Mouse (Mus musculus) CH12F3 (cell line): ENCODE measurements around the gene 4933407L21Rik.
"Not testable (repeated sequence)": the region's sequence is repeated elsewhere in the genome, so short reads cannot be mapped to it uniquely, and the experiment has no call there.

Source experiments
- in situ Hi-C: fragments of 300-500 bp; cut with MboI; formaldehyde crosslinking; loops from 2 replicates; pipeline ENCODE4 v1.14.3; 2020; ENCODE audit warnings: low sequenced_read_pairs

Gene 4933407L21Rik

DNA sequence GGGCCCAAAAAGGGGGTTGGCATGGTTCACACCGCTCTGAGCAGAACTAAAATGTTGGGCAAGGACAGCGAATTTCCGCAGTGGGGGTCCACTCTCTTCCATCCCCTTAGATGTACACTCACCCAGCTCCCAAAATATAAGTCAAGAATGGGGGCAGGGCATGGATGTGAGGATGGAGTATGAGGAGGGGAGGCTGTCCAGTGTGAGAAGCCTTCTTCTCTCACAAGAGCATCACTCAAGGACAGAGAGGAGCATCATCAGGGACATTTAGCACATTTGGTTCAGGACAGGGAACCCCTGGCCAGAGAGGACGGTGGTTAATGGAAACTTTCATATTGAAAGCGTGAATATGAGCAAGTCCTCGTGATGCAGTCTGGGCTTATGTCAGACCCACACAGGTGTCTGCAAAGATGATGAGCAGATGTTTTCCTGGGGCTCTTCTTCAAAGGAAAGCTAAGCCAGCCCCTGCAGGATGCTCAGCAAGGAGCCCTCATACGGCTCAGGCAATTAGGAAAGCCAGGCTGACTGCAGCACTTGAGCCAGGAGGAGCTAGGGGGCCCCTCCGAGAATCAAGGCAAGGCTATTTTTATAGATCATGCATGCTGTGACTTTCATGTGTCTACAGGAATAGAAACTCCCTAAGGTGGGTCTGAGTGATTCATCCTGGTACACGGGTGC, 29.8 kb downstream of the 4933407L21Rik start:
- in situ Hi-C loops: no loop called here

DNA sequence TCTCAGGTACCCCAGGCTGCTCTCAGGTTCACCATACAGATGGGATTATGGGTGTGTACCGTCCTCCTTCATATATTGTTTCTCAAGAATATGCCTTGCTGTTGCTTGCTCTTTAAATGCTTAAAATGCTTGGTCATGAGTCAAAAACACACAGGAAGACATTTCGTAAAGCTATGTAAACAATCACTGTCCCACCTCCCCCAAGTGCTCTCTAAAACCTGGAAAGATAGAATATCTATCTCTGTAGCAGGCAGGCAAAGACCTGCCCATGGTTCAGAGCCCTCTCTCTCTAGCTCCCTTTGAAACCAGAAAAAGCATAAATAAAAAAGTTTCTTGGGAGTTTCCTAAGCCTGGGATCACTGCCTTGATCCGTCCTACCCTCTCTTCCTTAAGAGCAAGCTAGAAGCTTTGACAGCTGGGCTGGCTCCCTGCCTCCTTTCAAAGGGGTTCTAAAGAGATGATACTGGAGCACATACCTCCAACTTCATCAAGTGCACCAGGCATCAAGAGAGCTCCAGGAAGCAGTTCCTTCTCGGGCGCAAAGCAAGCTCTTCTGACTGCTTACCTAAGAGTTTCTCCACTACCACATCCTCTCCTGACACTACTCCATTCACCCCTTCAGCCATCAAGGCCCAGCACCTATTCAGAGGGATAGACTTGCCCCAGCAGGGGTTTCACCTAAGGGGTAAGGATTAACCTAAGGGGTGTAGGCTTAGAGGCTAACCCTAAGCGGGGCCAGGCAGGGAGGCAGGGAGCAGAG, 31.0 kb downstream of the 4933407L21Rik start:
- in situ Hi-C loops: no loop called here

DNA sequence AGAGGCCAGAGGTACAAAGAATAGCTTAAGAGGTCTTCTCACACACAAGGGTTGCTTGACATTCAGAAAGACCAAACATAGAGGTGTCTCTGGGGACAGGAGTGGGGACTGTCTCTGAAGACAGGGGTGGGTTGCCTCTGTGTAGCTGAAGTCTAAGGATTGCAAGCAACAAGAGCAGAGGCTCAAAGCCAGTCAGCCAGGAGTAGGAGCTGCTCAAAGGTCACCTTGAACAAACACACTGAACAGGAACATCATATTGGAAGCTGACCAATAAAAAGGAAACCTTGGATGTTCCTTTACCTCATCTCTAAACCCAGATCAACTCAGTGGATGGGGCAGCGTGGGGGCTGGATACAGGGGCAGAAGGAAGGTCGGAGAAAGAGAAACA, 31.6 kb downstream of the 4933407L21Rik start:
- in situ Hi-C loops: no loop called here

DNA sequence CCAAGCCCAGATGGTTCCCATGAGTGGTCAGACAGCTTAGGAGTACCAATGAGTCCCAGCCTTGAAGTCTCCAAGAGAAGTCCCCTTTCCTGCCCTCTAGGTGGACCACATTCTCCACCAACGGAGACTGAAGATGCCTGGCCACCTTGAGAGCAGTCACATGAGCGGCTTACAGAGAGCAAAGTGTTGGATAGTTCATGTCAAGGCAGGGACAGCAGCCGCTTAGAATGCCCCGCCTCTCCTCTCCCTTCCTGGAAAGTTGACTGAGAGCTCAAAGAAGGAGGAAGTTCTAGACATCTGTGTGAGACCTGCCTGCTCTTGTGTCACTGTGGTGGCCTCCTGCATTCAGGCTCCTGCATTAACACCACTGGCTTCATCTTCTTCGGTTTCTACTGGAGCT, 32.6 kb downstream of the 4933407L21Rik start, which contains the start of gene Gpr55:
Gene Gpr55, minus strand, starts transcription at position 135 of the 400 bp plus-strand sequence.
- in situ Hi-C loops: no loop called here

DNA sequence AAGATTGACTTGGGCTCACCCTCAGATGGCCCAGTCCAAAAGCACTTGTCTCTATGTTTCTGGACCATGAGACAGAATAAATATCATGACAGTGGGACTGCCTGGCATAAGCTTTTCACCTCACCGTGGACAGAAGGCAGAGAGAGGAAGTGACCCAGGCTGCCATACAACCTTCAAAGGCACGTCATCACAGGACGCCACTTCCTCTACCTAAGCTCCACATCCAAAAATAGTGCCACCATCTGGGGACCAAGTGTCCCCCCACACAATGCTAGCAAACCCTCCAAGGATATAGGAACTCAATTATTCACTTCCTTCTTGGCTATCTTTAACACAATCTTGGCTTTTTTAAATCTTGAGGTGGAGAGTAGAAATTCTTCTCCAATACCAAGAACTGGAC, 33.8 kb downstream of the 4933407L21Rik start:
- in situ Hi-C loops: no loop called here

DNA sequence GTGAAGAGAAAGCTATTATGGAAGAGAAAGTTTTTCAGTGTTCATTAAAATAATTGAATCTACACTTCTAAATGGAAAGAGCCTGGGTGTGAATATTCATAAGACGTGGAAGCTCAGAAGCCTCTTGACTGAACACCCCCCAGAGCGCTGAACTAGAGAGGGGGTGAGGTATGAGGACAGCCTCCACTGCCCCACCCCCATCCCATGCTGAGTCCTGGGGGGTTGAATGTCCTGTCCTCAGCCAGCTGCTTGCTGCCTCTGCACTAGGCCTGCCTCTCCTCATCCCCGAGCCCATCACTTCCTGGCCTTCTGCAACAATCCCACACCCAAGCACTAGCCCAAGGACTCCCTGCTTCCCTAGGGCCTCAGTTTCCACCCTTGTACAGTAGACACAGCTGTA, 37.6 kb downstream of the 4933407L21Rik start:
- in situ Hi-C loops: no loop called here

DNA sequence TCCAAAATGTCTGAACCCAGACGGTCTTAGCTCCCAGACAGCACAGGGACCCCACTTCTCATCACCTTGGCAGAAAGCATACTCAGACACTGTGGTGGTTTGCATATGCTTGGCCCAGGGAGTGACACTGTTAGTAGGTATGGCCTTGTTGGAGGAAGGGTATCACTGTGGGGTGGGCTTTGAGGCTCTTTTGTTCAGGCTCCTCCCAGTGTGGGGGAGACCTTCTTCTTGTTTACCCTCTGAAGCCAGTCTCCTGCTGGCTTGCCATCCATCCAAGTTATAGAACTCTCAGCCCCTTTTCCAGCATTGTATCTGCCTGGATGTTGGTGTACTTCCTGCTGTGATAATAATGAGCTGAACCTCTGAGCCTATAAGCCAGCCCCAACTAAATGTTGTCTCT, 40.8 kb downstream of the 4933407L21Rik start:
- in situ Hi-C loops: no loop called here

DNA sequence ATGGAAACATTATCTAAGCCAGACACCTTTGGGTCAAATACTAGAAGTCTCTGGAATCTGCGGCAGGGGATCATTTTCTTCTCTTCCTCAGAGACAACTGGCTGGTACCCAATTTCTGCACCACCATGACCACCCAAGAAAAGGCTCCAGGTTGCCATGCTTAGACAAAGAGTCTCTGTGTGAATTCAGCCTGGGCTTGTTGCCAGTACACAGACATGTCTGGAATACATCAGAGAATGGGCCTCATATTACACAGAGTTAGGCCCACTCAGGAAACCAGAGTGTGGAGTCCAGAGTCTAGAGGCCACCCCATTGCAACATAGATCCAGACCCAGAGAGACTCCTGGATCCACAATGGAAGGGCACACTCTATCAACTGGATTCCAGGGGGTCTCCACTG, 41.2 kb downstream of the 4933407L21Rik start:
- in situ Hi-C loops: no loop called here

DNA sequence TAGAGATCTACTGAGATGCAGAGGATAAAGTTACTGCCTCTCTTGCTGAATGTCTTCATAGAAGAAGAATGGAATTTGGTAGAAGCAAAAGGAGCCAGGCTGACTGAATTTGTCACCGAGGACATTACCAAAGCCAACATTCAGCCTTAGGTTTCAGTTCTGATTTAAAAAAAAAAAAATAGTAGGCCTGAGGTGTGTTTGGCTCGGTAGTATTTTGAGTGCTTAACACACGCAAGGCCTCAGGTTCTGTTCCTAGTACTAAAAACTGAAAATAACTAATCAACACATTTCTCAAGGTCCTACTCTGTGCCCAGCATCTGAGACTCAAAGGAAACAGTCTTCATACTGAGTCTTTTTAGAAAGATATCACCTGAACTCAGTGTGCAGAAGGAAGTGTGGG, 42.8 kb downstream of the 4933407L21Rik start:
- in situ Hi-C loops: no loop called here

DNA sequence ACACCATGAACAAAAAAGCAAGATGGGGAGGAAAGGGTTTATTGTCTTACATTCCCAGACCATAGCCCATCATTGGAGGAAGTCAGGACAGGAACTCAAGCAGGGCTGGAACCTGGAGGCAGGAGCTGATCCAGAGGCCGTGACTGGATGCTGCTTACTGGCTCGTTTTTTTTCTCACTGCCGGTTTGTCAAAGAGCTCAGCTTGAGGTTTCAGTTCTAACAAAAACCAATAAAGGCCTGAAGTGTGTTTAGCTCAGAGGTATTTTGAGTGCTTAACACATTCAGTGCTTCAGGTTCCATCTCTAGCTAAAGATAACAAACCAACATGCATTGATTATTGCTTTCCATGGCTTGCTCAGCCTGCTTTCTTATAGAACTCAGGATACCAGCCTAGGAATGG, 44.1 kb downstream of the 4933407L21Rik start:
- in situ Hi-C loops: no loop called here

DNA sequence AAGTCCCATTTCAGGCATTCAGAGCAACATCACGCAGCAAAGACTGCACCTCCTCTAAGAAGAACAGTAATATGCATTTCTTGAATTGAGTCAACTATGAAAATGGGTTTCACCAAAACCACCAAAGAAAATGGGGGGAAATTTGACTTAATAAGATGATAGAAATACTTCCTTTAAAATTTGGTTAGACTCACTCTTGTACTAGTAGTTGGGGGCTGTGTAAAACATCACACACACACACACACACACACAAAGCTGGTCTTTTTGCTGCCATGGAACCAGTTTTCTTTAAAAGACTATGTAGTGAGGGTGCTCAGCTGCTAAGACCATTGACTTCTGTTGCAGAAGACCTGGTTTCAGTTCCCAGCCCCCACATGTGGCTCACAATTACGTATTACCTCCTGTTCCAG, 45.2 kb downstream of the 4933407L21Rik start:
- in situ Hi-C loops: no loop called here

DNA sequence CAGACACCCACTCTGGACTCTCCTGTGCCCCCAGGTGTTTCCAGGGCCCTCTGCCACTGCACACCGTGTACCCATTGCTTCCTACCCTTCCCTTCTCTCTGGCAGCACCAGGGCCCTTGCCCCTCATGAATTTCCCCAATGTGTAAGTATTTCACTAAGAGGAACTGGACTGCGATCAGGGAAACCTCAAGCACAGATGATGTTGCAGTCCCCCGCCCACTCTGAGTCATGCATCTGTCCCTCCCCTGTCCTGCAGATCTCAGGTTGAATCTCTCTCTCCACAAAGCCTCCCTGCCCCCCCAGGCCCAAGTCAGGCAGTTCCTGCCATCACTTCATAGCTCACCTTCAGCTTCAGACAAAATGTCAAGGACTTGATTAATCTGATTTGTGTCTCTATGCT, 49.4 kb downstream of the 4933407L21Rik start:
- in situ Hi-C loops: no loop called here

DNA sequence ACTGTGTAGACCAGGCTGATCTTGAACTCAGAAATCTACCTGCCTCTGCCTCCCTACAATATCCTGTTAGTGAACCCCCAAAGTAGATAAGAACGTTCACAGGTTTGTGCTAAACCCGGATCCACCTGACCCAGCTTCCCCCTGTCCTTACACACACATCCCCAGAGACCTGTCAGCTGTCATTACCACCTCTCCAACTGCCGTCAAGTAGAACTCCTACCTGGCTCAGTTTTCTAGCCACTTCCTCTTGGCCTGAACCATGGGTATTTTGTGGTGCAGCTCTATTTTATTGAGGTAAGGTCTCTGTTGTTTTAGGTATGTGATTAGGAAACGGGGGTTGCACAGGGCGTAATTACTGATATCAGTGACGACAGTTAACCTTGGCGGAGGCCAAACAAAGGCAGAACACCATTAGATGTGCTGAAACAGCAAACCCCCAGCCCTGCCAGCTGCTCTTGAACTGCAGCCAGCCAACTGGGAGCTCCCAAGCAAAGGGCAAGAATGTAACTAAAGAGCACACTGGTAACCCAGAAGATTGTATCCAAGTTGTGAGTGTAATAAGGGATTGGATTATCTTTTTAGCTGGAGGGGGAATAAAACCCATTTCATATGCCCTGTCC, 53.6 kb downstream of the 4933407L21Rik start:
- in situ Hi-C loops: no loop called here

DNA sequence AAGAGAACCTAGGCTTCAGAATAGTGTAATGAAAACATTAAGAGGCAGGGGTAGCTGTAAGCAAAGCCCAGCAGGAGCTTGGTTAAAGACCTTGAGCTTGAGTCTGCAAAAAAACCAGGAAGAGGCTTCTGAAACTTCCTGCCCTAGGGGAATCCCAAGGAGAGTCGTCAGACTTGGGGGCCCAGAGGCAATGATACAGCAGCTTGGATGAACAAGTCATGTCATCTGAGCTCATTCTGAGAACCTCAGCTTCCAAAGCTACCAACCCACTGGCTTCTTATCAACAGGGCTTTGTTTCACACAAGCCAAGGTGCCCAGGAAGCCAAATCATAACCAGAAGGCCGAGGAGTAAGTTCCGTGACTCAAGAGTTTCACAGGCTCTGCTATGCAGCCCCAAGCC, 57.5 kb downstream of the 4933407L21Rik start:
- in situ Hi-C loops: no loop called here

DNA sequence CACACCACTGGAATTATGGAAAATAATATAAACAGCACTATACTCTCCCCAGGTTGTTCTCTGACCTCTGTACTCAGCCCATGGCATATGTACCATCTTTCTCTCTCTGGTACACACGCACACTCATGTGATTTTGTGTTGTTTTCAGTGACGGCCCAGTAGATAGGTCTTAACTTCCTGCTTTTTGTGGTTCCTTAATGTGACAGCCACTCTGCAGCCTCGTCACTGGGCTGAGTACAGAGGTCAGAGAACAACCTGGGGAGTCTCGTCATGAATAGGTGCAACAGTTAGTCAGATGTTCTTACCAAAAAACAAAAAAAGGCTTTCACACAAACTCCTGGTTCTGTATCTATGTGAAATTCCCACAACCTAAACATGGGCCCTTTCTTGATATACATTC, 60.1 kb downstream of the 4933407L21Rik start:
- in situ Hi-C loops: no loop called here

DNA sequence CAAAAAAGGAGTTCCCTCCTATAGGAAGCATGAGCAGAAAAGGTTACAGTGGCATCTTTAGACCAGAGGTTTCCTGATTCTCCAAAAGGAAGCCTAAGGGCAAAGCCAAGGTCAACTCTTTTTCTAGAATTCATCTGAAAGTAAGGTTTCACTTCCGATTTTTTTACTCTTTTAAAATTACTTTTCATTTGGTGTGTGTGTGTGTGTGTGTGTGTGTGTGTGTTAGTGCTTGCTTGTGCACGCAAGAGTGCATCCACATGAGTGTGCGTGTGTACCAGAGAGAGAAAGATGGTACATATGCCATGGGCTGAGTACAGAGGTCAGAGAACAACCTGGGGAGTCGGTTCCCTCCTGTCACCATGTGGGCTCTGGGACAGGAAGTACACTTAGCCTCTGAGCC, 60.6 kb downstream of the 4933407L21Rik start:
- in situ Hi-C loops: not testable (repeated sequence)
